Mouse (Mus musculus): ENCODE measurements around the gene Sall2. TPM values are rescaled to one million over a fixed set of nuclear protein-coding genes. Genes with fewer than 3 reads are reported as not detected.
"Not testable (repeated sequence)": the region's sequence is repeated elsewhere in the genome, so short reads cannot be mapped to it uniquely, and the experiment has no call there.

Sall2 gene
- total RNA-seq (2021) = 8.7 and 9.5 TPM in 2 replicates
- long read RNA-seq, partial matches to known transcripts = 0 of 3 reads
- long read RNA-seq, other reads (novel, unspliced or antisense) = 3 of 3 reads

DNA sequence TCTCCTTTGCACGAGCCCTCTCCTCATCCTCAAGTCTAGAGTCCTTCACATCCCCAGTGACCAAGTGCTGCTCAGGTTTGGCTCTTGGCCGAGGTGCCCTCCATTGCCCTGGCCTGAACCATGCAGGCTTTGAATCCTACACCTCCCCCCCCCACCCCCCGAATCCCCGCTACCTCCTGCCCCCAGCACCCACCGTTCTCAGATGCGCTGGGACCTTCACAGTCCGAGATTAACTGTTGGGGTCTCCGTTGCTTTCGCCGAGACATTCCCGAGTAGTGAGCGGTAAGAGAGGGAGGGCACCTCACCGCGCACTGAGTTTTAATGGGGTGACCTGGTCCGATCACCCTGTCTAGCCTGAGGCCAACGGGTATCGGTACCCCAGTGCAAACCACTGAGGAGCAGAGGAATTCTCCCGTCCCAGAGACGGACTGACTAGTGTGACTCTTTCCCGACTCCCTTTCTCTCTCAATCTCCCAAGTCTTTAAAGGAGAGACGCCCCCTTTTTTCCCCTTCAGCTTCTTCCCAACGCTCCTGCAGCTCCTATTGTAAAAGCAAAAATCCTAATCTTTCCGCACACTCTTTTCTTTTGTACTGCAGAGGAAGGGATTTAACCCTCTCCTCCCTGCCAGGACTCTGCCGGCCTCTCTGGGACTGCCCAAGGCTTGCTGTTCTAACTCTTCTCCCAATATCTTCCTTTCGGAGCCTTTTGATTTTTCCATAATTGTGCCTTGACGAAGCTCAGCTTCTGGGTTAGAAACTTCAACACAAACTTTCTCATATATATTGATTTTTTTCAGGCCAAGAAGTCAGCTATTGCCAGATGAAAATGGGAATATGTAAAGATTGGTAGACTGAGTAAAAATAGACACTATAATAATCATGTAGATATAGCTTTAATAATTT is at the start of gene Sall2:
Sall2 (minus strand) TSS at position 853 of the 903 bp plus-strand sequence.
- no peak for DNase-seq

DNA sequence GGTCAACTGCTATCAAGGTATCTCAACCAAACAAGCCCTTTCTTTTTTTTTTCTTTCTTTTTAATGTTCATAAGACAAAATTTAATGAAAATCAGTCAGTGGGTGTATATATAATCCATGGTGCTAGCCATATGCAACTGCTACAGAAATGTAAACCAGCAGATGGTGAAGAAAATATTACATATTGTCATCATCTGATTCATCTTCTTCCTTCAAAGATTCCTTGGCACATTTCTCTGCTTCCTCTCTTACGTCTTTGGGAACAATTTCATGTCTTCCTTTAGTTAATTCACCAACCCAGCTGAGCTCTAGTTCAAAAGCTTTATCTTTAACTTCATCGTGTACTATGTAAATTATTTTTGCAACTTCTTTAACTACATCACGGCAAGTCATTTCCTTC is 40.2 kb upstream of the Sall2 start:
- no peak for DNase-seq

DNA sequence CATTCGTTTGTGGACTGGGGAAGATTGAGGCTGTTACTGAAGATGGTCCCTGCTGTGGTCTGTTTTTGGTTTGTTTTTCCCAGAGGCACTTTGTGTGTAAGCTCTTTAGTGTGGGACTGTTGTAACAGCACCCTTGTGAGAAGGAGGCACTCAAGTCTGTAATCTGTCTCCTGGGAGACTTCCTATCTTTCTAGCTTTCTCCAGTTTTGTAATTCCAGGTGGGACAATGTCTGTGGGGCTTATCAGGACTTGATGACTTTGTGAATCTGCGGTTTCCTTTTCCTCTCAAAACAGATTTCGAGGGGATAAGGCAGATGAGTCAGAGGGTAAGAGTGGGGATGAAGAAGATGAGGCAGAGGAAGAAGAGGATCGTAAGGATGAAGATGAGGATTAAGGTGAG is 27.7 kb upstream of the Sall2 start, which contains the start of gene Olfr1513:
Olfr1513 (minus strand) TSS at position 101 of the 400 bp plus-strand sequence.
- DNase-seq = no peak

DNA sequence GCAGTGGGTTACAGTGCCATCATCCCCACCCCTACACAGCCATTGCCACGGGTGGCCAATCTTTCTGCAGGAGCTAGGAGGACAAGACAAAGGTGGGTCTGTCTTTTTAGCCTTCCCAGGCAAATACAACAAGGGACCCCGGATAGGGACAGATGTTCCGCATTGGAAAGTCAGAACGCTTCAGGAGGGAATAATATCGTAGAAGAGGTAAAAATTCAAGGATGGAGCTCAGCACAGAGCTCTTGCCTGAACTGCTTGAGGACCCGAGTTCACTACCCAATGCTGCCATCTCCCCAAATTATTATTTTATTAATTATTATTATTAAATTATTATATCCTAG is 10.9 kb upstream of the Sall2 start:
- no peak for DNase-seq

DNA sequence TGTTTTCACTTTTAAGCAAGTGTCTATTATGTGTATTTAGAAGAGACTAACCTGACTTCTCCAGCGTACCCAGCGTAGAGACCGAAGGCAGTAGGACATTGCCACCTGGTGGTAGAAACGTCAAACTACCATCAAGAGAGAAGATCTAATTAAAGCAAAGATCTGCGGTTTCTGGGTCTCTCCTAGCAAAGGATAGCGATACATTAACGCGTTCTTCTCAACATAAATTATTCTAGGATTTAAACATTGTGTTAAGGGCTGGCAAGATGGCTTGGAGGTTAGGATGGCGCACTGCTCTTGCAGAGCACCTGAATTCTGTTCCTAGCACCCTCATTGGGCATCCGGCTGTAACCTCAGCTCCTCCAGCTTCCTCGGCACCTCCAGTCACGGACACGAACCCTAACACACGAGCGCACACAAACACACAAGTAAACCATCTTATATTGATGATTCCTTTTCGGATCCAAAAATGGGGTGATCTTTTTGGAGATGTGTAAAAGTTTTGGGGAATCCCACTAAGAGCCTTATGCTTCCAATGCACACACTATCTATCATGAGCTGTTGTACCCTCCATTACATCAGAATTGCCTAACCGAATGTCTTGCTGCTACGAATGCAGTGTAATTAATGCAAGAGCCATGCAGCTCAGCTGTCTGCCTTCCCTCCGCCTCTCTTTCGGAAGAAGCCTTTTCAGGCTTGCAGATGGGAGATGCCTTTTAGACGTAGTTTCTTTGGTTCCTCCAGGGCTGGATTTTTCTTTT is 10.4 kb upstream of the Sall2 start:
- no peak for DNase-seq

DNA sequence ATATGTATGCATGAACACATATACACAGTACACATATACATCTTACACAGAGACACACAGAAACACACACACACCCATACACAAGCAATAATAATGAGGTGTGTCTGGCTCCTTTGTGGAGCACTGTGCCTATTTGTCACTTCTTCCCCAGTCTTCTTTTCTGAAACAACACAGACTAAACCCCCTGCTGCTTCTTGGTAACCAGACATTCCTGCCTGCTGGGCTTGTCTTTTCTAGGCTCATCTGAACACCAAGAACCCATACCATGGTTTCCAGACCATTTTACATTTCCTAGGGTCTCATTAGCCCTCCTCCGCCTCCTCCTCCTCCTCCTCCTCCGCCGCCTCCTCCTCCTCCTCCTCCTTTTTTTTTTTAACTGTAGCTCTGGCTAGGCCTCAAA is 3.6 kb upstream of the Sall2 start:
- no peak for DNase-seq

DNA sequence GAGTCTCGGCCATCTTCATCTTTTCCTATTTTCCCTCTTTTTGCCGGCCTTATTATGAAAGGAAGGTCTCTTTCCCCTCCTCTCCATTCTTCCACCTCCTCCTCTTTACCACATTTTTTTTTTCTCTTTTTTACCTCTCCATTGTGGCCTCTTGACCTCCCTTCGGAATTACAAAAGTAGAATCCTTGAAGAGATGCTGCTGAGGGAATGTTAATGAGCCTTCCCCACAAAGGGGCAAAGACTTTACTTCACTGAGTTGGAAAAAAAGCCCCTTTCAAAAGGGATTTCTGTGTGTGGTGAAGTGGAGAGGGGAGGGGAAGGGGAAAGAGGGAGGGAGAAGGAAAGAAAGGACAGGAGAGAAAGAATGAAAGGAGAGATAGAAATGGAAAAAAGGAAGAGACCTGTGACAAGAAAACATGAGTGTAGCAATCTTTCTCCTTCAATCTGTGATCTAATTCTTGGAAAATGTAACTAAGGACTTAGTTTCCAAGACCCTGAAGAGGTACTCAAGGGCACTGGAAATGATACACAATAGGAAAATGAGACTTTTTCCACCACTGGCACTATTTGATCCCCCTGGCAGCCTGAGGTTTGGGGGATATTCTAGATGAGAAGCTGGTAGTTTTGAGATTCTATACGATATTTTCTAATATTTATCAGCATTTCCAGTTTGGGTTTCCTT is 2.6 kb upstream of the Sall2 start:
- no peak for DNase-seq

DNA sequence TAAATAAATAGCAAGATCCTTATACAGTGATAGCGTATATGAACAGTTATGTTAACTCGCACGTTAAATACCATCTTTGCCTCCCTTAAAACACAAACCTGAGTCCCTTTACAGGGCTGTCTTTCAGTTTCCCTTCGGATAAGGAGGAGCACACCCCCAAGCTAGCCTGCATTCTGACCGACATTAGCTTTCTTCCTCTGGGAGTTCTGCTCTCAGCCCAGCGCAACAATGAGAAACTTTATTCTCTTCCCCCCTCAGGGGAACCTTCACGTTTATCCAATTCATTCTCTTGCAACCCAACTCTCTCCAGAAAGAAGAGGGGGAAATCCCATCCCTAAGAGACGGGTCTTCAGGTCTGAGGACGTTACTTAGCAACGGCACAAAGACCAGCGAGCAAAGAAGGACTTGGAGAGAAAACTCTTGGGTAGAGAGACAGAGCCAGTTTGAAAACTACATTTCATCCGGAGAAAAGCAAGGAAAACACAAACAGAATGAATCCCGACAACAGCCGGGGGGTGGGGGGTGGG is 1.1 kb downstream of the Sall2 start:
- DNase-seq = no peak

DNA sequence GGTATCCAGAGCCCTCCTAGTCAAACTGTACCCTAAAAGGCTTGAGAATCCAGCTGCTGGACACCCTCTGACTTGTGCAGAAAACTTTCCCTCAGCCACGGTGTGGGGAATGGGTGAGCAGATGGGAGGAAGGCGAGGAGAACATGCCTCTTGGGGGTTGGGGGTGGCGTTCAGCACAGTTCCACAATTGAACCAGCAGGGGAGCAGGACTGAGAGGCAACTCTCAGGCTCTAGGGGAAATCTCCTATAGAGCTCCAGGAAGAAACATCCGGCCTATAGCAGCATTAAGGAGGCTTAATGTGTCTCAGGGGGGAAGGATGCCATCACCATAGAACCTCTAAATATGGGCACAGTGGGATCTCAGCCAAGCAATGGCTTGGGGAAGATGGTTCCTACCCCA is 2.7 kb downstream of the Sall2 start:
- DNase-seq = no peak

DNA sequence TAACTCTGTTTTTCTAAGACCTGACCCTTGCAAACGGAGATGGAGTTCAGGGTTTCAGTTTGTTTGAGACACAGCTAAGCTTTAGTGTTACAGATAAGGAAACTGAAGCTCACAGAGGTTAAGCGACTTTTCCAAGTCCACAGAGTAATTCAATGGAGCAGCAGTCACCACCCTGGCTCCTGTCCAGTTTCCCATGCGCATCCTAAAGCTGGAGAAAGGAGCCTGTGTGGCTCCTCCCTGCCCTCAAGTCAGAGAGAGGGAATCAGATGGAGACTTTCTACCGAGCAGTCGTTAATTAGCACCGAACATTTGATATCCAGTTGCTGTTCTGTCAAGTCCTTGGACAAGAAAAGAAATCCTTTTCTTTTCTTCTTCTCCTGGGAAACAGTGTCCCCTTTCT is 9.2 kb downstream of the Sall2 start:
- no peak for DNase-seq

DNA sequence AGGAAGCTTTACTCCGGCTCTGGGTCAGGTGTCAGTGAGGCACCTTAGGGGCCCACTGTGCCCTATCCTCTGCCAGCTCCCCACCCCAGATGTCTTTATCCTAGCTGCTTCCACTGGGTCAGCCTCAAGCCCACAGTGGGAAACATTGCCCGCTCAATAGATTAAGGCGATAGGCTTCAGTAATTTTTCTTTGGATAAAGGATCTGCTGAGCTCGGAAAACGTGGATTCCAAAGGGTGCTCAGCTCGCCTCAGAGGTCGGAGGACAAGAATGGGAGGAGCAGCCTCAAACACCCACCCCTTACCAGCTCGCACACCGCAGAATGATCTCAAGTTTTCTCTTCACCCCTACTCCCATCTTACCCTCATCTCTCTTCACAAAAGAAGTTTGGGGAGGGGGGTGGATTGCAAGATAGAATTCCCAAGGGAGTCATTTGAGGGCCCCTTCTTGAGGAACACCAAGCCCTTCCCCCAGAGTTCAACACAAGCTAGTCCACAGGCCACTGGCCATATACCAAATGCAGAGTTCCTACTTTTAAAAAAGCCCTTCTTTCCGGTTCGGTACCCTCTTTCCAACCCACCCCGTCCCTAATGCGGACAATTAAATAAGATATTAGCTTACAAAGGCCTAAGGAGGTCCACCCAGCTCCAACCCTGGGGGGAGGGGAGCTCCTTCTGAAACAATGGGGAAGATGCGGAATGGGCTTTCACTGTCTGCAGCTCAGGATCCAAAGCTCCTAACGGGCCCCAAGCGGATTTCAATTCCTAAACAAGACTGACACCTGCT is 11.9 kb downstream of the Sall2 start:
- DNase-seq = no peak

DNA sequence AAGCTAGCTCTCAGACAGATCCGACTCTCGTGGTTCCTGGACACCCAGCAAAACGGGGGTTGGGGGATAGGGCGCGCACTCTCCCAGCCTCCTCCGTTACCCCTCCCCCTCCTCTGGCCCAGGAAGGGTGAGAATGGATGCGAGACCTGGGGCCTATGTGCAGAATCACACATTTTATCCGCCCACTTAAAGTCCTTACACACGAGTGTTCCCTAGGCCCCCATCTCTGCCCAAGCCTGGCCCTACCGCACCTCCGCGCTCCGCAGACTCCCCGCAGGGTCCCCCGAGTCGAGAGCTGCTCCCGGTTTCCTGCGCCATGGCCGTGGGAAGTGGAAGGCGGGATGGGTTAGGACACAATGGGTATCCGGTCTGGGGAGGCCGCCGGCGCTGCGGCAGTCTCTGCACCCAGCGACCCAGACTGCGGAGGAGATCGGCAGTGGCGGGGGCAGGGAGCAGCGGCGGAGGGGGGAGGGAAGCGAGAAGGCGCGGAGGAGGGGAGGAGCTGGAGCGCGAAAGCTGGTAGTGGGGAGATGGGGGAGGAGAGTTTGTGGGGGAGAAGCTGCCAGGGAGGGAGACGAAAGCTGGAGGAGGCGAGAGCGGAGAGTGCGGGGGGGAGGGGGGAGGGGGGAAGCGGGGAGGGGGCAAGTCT is 12.6 kb downstream of the Sall2 start:
- DNase-seq = peak; percentile 69

DNA sequence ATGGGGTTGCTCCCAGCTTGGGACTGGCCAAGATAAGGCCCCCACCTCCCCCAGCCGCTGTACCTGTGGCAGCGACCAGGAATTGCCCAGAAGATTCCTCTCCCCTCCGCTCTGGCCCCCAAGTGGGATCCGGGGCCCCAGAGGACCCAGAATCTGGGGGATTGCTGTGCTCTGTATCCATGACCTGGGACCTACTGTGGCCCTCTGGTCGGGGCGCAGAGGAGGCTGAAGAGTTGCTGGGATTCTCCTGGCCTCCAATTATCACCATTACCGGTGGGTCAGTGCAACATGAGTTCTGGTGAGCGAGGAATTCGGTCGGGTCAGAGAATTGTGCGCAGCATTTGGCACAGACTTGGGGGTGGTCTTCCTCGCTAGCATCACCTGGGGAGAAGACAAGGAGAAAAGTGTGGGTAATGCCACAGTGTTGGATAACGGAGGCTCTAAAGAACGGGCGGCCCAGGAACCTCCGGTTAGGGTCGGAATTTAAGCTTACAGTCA is 13.2 kb downstream of the Sall2 start:
- no peak for DNase-seq

DNA sequence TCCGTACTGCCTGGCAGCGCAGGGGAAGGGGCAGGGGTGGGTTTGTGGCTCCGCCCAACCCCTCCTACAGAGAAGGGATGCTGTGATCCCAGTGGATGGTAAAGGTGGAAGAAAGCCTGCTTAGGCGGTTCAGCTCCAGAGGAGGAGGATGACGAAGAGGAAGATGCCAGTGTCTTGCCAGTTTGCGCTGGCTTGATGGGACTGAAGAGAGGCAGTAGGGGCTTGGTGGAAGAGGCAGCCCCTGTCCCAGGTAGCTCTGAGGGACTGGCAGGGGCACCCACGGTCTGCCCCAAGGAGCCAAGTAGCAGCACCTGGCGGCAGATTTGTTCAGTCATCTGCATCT is 13.8 kb downstream of the Sall2 start:
- DNase-seq = no peak

DNA sequence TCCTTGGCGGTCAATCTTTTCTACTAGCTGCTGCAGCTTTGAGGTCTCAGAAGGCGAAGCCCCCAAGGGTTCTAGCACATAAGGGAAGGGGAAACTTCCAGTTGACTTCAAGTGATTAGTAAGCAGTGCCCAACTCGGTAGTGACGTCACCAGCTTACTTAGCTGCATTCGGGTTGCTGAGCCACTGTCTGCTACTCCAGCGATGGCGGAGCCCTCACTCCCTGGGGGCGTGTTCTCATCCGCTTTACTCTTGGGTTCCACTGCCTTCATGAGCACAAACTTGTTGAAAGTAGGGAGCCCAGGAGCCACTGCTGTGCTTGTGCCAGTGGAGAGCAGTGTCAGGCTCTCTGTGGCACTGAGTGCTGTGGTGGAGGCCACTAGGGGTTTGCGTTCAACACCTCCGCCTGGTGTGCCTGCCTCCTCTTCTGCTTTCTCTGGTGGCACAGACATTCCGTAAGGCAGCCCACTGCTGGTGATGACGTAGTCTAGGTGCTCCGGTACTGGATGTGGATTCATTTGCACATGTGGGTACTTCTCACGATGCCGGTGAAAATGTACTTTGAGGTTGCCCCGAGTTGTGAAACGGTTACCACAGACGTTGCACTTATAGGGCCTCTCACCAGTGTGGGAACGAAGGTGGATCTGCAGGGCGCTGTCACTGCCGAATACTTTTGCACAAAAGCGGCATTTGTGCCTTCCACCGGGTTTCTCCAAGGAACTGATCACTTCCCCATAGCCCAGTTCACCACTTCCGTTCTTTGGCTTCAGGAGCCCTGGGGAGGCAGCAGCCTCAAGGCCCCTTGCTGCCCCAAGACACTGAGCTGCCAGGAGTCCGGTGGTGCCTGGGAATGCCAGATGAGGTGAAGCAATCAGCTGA is 14.4 kb downstream of the Sall2 start:
- no peak for DNase-seq

DNA sequence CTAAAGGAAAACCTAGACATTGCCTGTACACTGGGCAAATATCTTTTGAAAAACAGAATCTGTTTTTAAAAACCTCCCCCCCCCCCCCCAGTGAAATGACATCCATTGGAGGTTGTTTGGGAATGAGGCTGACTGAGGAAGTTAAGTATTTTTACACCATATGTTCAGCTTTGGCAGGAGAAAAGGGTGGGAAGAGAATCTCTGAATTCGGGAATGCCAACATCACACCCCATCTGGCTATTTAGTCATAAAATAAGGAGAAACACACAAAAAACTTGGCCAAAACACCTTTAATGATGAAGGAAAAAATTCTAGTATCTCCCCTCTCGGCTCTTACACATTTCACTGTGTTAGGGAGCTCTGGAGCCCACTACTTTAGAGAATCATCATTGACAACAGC is 17.7 kb downstream of the Sall2 start:
- DNase-seq = no peak

DNA sequence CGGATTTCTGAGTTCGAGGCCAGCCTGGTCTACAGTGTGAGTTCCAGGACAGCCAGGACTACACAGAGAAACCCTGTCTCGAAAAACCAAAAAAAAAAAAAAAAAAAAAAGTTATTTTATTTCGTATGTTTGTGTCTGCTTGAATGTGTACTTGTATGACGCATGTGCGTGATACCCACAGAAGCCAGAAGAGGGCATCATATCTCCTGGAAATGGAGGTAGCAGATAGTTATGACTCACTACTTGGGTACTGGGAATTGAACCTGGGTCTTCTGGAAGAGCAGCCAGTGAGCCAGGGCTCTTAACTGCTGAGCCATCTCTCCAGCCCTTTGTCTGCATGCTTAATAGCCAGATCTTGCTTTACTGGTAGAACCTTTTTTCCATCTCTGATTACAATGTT is 18.2 kb downstream of the Sall2 start:
- DNase-seq = not testable (repeated sequence)

DNA sequence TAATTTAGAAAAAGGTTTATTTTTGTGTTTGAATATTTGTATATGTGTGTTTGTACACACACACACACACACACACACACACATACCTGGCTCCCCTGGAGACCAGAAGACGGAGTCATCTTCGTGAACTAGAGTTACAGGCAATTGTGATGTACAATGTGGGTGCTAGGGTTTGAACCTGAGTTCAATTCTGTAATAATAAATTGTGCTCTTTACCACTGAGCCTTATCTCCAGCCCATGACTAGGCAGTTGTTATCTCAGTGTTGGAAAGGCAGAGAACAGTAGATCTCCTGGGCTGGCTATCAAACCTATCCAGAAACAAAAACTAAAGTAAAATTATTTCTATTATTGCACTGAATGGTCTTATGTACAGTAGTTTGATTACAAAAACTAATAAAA is 22.5 kb downstream of the Sall2 start:
- no peak for DNase-seq

DNA sequence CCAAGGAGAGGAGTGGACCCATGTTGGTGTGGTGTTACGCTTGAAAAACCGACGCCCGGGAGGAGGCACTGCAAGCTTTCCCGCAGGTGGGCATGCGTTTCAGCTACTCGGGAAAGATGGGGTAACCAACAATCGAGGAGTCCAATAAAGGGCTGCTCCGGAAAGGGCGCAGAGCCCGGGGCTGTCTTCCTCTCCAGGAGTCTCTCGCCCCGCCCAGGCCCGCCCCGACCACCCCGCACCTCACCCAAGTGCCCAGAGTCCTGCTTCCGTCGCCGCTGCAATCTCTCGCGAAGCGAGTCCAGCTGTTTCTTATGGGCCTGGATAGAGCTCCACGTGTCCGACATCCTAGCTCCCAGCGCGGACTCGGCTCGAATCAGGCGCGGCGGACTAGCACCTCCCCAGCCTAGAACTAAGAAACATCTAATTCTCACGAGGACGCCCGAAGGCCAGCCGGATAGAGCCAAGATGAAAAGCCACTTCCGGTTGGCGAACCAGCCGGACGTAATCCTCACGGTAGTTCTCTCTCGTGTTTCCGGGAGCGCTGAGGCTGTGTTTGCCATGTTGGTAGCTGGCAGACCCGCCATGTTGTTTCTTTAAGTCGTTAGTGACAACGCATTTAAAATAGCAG is 23.8 kb downstream of the Sall2 start, which contains the start of gene Mettl3:
Mettl3 (minus strand) TSS at position 485 of the 628 bp plus-strand sequence.
- DNase-seq = peak; percentile 87
